Mouse (Mus musculus) stomach, postnatal 0 days (tissue): ENCODE data around the gene Arntl.

Experiments
- CTCF ChIP-seq: IDR thresholded peaks from 2 replicates; pipeline ENCODE4 v1.5.1; 2016; ENCODE audit warnings: antibody characterized with exemption, low read depth, mild to moderate bottlenecking, moderate library complexity
- EP300 ChIP-seq: optimal IDR thresholded peaks from 2 replicates; pipeline ENCODE3; 2016; ENCODE audit warnings: antibody characterized with exemption

- TF ChIP-seq CTCF (no peak), EP300 (no peak)
Measured at GRCm38 (mm10) chr7:113185056-113185455, 22.2 kb upstream of the Arntl start.
